Mouse (Mus musculus) ZHBTc4 (cell line): ENCODE data around the gene Acoxl.

Experiments used
- DNase-seq: peaks from one replicate; pipeline ENCODE4 v3.0.0-alpha.2; 2011; ENCODE audit warnings: low read depth, low spot score

The Acoxl gene

DNA sequence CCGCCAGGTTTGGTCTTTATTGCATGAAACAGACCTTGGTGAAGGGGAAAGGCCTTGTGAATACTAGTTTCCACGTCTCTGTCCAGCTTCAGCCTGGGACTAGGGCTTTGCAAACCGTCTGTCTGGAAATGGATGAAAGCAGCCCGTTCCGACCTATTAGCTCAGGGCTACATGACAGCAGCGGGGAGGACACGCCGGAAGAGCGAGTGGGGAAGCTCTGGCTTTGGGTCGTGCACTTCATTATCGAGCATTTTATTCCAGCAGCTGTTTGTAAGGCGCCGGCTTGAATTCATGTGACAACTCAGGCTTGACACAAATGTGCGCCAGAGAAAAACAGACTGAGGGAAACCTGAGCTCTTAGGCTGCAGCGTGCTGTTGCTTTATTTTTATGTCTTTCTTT lies 301.1 kb downstream of the Acoxl start:
- DNase-seq, result no peak

DNA sequence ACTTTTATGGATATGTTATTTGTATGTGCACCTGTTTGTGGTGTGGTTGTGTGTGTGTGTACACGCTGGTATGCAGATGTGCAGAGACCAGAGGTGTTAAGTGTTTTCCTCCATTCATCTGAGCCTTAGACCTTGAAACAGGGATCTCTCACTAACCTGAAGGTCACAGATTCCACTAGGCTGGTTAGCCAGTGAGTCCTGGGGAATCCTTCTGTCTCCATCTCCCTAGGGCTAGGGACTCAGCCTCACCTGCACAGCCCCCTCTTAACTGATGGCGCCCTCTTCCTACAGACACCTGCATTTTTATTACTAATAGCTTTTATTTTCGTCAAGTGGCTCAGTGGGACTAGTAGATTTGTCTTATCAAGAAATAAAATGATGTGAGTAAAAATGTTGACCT lies 301.5 kb downstream of the Acoxl start:
- no peak for DNase-seq

DNA sequence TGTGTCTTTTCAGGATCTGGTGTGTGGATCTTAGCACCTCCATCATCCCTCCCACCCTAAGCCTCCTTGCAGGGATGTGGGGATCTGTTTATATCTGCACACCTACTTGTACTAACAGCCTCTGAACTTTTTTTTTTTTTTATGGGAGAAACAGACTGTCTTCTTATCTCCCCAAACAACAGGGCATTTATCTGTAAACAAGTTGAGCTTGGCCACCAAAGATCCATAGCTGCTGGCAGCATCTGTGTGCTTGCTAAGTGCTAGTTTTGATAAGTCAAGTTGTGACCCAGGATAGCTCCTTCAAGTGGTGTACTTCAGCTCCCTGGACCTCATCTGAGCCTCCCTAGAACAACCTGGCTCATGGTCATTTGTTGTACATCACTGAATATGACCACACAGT lies 305.3 kb downstream of the Acoxl start:
- no peak for DNase-seq

DNA sequence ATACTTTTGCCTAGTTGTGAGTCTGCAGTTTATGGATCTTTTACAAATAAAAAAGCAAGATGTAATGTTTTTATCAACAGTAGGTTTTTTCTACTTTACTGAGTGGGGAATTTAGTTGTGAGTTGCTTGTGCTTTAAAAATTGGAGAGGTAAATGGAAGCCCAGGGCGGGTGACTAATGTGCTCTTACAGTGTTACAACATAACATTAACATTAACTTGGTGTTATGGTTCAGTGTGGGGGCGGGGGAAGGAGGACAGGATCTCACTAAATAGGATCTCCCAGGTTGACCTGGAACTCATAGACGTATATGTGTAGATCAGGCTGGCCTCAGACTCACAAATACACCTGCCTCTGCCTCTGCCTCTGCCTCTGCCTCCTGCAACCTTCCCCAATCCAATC lies 306.8 kb downstream of the Acoxl start:
- DNase-seq, result no peak

DNA sequence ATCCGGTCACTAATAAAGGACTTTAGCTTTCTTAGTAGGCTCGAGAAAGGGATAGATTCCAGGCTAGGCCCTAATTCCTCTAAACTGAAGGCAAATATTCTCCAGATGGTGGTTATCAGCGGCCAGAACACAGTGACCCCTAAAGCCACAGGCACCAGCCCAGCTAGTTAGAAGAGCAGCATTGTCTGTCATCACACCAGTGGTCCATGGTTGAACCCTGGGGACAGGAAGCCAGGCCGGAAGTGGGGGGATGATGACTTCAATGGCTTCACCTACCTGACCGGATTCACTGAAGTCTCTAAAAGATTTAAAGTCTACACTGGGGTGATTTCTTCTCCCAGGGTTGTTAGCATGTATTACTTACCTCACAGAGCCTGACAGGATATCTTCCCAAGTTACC lies 310.9 kb downstream of the Acoxl start:
- DNase-seq, result no peak

DNA sequence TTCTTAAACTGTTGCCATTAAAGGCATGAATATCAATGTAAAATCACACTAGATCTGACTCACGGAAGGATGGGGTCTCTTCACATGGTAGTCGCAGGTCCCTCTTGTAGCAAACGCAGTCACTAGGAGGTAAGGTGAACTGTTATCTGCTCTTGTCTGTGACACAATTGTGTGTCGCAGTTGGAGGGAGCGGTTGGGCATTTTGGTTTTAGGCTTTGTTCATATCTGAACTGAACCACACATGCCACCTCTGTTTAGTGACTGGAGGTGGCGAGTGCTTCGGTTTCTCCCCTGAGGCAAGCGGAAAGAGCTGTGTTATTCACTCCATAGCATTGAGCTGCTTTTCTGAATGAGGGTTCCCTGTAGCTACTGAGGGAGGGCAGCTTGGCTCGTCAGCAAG lies 313.5 kb downstream of the Acoxl start:
- DNase-seq, result no peak

DNA sequence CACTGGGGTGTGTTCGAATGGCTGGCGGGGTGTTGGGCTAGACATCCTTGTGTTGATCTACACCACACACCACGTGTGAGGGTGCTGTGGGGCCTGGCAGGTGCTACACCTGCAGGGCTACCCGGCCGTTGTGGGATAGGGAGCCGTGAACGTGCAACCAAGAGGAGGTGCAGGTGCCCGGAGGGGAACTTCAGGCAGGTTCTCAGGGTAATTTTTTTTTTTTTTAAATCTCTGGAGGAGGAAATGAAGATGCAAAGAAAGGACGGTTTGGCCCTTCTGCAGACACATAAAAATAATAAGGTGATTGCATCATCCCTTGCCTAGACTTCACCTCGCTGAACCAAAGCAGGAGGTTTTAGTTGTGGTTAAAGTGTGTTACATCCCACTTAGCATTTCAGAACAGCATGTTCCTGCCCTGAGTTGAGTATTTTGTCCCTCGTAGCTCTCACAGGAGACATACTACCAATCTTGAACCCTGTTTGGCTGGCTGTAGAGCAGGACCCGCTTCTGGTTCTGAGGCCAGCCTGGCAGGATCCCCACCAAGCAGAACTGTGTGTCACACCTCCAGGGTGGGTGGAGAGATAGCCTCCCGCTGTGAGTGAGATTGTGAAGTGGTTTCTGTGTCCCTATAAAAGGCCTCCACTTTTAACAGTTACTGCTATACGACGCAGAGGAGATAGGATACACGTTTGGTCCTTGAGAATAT lies 314.3 kb downstream of the Acoxl start:
- no peak for DNase-seq

DNA sequence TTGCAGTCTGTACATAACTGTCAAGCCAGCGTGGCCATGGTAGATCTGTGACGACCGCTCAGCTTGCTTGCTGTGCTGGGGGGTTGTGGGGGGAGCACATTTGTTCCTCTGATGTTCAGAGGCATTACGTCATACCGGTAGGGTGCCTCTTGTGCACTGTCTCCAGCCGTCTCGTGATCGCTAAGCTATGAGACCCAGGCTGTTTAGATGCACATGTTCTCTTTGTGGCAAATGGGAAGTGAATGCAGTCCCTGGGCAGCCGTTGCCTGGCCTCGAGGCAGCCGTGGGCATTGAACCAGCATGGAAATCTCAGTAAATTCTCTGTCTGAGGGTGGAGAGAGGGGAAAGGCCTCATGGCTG lies 314.9 kb downstream of the Acoxl start:
- DNase-seq, result no peak

DNA sequence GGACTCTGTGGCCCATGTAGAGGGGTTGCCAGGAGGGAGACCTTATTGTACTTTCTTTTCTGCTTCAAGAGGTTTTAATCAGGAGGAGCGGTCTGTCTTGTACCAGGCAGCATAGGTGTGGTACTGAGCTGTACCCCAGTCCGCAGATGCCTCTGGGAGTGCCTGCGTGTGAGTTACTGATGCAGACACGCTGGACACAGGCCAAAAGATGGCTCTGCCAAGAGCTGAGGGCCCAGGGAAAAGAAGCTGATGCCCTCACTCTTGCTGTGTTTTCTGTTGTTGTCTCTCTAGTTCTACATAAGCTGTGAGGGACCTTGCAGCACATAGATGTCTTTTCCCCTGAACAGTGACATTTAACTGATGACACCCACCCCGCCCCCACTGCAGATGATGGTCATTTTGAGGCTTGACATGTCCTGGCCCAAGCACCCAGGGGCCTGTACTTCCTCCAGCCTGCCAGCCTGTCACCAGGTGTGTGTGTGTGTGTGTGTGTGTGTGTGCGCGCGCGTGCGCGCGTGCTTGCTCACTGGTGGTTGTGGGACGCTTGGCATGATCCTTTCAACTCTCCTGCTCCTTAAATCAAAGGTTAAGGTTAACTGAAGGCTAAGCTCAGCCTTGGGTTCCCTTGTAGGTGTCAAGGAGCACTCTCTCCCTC lies 316.9 kb downstream of the Acoxl start:
- no peak for DNase-seq

DNA sequence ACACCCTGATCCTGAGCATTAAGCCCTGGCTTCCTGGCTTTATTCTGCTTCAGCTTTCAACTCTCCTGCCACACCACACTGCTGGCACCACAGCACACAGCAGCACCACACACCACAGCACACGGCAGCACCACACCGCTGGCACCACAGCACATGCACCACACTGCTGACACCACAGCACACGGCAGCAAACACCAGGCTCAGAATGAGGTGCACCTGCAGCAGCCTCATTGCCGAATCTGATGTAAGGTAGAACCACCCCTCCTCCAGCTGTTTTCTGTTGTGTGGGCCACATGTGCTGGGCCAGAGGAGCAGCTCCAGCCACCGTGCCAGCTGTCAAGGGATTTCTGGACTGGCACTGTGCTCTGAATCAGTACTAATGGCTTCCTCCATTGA lies 317.4 kb downstream of the Acoxl start:
- no peak for DNase-seq

DNA sequence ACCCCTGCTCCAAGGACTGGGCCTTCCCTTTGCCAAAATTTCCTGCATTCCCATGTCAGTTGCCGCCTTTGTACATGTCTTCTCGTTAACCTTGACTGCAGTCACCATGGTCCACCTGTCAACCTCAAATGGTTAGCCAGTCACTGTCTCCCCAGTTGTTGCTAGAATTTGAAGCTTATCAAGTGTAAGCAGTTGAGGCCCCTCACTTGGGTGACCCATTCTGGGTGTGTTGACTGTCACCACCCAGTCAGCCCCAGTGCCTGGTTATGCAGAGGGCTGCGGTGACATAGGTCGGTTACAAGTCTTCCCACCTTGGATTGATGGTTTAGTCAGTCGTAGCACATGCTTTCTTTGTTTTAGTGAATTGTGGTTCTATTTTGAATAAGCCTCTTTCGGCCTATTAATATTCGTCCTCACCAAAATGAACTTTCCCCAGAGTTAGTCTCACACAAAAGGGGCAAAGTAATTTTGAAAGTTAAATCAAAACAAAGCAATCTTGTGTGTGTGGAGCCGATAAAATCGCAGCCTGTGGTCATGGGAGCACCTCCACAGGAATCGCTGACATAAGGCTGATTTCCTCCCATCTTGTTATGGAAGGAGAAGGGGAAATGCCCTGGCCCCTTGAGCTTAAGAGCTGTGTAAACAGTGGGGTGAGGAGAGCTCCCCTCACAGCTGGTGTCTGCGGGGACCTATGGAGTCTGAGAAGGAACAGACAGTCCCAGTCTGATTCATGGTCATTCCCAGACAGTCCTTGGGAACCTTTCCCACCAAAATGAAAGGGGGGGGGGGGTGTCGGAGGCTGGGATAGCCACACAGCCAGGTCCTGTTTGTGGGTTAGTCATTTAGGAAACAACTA lies 318.1 kb downstream of the Acoxl start:
- no peak for DNase-seq

DNA sequence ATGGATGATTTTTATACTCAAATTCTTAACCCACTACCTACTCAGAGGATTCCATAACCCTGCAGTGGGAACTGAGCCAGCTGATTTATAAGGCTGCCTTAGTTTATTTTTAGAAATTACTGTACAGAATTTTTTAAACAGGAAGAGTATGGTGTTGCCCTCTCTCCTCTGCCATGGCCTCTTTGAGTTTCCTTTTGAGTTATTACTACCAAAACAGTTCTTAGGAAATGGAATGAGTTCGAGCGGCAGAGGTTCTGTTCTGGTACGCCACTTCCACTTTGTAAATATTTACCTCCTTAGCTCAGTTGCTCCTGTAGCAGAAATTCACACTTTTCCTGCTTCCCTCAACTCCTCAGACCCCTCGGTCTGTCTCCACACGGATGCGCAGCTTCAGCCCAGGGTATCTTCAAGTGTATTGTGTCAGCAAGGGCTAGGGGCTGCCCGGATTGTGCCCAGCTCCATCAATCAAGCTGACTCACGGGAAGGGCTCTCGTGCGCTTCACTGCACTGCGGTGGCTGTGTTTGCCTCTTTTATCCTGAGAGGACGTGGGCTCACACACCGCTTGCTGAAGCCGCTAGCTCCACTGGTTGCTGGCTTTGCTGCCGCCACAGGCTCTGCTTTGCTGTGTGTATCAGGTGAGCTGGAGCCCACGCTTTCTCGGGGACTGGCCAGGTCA lies 320.2 kb downstream of the Acoxl start:
- DNase-seq, result no peak

DNA sequence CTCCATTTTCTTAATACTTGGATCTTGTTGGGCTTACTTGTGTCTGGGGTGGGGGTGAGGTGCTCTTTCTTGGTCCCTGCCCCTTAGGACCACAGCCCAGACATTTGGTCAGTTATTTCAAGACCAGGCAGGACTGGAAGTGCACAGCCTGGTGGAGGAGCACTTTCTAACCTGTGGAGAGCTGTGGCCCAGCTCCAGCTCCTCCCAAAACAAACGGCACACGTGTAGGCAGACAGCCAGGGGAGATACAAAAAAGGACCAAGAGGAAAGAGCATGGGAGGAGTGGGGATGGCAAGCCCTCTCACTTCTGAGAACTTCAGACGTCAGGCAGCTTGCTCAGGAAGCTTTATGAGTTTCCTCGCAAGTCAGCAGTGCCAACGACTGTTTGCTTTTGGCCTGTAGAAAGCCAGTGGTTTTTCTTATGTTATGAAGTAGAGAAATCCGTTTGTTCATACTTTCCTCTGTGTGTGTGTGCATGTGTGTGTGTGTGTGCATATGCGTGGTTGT lies 321.0 kb downstream of the Acoxl start:
- DNase-seq, result no peak

DNA sequence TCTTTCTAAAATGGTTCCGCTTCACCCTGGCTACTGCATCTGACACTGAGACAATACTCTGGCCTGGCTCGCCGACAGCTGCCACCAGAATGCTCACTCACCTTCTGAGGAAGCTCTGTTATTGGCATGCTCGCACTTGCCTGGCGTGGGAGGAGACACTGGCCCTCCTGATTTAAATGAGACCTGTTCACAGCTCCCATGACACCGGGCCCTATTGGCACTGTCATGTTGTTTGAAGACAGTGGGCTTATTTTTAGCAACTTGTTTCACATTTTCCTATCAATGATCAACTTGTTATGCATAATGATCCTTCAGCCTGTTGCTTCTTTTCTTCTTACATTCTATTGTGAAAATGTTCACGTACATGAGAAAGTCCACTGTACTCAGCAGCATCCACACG lies 324.5 kb downstream of the Acoxl start:
- DNase-seq, result no peak

DNA sequence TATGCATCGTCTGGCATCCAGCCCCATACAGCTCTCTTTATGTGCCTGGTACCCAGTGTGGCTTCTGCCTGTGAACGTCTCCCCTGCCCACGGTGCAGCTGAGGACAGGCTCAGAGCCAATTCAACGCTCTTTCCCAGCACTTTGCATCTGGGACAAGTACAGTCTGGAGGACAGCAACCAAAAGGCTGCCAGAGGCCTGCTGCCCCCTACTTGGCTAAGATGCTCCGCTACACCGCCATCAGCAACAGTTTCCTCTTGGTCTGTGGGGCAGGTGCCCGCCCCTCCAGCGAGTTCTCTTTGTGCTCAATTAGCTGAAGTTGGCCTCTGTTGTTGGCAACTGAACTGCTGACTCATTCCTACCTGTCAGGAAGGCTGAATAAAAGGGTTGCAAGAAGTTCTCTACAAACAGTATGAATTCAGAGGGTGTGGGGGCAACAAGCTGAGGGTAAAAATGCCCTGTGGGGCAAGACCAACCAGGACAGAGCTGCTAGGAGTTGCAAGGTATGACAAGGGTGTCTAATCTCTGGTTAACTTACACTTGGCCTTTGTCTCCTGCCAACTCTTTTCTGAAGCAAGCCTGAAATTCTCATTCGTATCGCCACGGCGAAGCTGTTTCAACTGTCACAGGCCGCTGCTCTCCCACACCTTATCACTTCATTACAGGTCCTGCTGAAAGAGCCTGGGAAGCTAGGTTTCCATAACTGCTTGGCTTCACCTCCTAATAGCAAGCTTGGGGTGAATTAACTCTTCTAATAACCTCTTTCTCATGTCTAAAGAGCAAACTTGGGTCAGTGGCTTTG lies 328.1 kb downstream of the Acoxl start:
- DNase-seq, result no peak

DNA sequence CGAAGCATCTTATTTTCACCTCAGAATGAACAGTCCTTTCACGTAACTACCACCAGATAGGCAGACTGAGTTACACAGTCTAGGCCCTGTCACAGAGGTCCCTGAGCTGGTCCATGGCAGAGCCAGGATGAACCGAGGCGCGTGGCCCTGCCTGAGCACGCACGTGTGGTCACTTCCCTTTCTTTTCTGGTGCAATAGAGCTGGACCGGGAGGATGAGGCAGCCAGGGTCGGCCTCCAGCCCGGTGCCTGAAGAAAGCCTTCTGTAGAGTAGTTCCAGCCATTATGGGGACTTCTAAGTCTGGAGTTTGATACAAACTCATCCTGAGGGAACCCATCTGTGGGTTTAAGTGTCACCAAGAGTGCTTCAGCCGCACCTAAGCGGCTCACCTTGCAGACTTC lies 329.3 kb downstream of the Acoxl start:
- no peak for DNase-seq

DNA sequence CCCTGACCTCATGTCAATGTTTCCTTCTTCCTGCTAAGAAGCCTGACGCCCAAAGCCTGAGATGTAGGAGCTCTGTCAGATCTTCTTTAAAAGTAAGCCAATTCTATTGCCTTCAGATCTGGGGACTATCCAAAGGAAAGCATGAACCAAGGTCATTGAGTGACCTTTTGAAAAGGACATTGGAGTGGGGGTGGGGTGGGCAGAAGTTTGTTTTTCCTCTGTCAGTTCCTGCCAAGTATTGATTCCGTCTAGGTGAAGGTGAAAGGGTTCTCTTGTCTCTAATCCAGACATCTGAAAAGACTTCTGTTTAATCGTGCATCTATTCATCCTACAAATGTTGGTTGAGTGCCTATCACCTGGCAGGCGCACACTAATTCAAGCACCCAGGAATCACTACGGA lies 330.8 kb downstream of the Acoxl start:
- no peak for DNase-seq

DNA sequence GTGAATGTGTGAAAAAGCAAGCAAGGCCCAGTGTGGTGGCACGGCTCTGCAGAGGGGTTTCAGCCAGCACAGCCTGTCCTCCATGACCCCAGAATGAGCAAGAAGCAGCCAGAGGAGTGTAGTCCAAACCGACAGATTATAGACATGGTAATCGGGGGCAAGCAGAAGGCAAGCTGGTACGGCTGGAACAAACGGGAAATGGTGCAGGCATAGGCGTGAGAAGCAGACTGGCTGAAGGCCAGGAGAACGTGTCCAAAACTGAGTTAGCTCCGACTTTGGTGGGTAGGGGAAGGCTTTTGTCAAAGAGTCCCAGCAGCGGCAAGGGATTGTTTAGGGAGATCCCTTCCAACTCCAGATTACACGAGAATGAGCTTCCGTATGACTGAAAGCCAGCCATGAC lies 331.3 kb downstream of the Acoxl start:
- DNase-seq, result no peak

DNA sequence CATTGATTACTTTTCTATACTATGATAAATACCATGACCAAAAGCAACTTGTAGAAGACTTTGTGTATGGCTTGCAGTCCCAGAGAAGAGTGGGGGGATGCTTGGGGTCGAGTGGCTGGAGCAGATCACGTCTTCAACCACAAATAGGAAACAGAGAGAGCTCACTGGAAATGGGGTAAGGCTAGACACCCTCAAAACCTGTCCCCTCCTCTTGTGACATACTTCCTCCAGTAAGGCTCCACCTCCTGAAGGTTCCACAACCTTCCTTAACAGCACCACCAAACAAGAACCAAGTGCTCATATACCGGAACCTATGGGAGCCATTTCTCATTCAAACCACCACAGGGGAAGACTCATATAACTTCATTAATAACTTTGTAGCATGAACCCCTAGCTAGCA lies 331.9 kb downstream of the Acoxl start:
- DNase-seq, result no peak

DNA sequence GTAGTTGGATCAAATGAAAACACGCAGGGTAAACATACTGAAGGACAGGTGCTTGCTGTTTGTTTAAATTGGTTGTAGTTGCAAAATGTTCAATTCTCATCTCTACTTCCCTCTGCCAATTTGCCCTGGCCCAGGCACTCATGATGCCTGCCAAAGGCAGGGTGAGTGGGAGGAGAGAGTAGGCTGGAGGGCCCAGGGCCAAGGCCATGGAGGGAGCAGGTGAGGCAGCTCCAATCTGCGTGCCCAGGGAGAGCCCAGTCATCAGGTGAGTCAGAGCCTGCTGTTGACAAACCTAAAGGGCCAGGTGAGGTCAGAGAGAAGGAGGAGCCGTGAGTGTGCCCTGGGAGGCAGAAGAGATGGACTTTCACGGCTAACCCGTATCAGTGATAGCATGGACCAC lies 333.6 kb downstream of the Acoxl start:
- DNase-seq, result no peak
